Mouse (Mus musculus) adrenal gland, postnatal 4 days (tissue): Measurements from ENCODE around the gene Ascc2. TPM values are rescaled to one million over a fixed set of nuclear protein-coding genes. Genes with fewer than 3 reads are reported as not detected.
"Not testable (repeated sequence)": the region's sequence is repeated elsewhere in the genome, so short reads cannot be mapped to it uniquely, and the experiment has no call there.

Experiments
- DNase-seq, 2 experiments: peaks; one replicate each; pipeline ENCODE4 v3.0.0; 2021 to 2022; ENCODE audit warnings: low spot score in 2 of 2, mixed read lengths in 2 of 2
- total RNA-seq, 2 experiments: library from RNA; stranded (reverse); gene quantifications; 2 replicates each; pipeline ENCODE4 v1.2.3; 2021

Gene Ascc2
- total RNA-seq, 2 experiments from 2014 or later, result 37.9 to 40.1 TPM

DNA sequence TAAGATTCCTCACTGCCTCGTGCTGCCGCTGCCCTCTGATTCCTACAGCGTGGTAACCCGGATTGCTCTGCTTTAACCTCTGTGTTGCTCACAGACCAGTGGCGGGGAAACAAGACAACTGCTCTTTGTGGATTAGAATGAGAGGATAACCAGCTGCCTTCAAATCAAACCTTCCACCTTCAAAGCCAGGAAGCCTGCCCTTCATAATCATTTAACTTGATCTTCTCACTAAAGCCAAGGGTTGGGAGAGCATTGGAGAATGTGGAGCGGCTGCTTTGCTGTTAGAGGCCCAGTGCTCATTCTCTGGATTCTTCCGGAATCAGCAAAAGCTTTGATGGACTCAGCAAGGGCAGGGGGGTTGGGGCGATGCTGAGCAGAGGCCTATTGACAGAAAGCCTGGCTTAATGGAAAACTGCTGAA lies 7.7 kb upstream of the Ascc2 start:
- no peak for DNase-seq

DNA sequence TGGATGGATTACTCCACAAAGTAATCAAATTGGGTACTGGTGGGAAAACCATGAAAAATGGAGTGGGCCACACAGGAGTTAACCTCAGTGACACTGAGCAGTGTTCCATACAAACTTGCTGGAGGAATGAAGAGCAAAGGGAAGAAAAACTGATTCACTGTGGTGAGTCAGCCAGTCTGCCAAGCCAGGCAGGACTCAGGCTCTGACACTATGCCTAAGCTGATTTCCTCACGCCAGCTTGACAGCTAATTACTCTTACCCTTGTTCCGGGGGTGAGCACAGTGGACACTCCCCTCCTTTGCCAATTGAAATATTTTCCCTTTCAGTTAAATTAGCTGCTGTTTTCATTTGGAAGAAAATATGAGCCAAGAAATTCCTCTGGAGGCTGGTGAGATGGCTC lies 4.1 kb upstream of the Ascc2 start:
- no peak for DNase-seq

DNA sequence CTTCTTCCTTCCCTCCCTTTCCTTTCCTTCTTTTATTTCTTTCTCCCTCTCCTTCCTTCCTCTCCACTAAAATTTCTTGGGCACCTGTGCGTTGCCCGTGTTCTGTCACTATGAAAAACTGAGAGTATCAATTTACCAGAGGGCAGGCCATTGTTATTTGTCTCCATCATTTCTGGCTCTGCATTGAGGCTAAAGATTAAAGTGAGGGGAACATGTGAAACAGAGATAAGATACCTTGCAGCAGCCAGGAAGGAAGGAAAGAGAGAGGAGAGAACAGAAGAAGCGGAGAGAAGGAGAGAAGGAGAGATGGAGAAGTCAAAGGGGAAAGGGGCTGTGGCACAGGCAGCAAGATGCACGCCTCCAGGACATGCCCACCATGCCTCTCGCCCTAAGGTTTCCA lies 3.2 kb upstream of the Ascc2 start:
- DNase-seq, result no peak

DNA sequence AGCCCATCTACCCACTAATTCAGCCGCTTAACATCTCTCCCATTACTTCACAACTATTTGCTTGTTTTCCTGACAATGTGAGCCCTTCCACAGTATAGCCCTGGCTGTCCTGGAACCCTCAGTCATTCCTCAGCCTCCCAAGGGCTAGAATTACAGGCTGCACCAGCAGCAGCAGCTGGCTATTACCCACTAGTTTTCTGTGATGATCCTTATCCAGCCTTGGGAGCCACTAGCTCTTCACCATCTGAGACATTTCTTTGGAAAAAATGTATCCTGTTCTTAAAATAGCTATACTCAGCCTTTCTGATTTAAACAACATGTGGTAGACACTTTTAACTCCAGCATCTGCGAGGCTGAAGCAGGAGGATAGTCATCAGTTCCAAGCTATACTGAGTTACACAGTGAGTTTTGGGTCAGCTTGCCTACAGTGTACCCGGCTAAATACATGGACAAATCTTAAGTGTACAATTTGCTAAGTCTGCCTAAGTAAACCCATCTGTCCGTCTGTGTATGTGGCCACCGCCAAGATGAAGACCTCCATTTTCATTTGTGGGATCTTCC lies 685 bp upstream of the Ascc2 start:
- DNase-seq, result no peak

DNA sequence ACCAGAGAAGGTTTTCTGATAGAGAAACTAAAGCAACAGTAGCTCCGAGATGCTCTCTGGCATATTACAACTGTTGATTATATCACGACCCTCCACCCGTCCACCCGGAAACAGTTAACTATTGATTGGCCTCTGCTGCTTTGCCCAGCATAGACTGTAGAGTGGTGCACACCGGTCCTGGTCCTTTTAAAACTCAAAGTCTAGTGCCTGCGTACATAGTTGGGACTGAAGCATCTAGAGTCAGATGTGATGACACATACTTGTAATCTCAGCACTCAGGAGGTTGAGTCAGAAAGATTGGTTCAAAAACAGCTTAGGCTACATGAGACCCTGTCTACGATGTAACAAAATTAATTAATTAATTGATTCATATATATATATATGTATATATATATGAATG lies 714 bp downstream of the Ascc2 start:
- no peak for DNase-seq

DNA sequence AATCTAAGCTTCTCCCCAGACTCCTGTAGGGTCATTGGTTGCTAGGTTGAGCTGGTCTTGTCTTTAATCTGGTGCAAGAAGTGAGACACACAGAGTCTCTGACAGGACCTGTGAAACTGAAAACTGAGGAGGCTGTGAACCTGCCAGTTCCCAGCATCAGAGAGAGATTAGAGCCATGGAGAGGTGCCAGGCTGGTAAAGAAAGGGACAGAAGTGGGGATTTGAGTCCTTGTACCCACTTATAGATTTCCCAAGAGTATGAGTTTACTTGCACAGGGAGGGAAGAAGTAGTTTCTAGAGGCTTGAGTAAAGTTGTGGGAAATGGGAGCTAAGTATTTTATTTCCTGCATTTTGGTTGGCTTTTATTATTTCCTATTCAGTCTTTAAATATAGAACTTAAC lies 3.6 kb downstream of the Ascc2 start:
- DNase-seq, result no peak

DNA sequence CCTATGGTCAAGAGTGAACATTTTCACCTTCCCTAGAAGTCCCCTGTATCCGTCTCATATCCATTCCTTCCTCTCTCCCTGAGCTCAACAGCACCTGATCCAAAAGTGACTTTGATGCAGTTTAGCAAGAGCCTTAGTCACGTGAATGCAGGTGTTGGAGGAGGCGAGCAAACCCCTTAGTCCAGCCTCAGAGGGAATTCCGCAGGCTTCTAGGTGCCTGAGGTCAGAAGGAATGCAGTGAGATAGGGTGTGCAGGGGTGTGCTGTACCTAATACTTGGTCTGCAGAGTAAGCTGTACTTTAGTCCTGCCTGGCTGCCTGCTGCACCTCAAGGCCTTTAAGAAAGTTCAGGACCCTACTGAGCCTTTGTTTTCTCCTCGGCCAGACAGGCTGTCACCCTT lies 6.2 kb downstream of the Ascc2 start:
- no peak for DNase-seq

DNA sequence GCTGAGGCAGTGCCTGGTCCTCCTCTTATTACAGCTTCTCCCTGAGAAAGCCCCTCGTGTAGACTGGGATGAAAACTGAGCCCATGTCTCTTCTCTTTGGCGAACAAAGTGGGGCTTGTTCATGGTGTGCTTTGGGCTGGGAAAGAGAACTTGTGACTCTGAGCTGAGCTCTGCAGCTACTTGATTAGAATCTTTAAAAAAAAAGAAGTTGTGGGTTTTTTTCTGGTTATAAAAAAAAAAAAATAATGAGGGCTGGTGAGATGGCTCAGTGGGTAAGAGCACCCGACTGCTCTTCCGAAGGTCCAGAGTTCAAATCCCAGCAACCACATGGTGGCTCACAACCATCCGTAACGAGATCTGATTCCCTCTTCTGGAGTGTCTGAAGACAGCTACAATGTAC lies 7.6 kb downstream of the Ascc2 start:
- not testable (repeated sequence) for DNase-seq

DNA sequence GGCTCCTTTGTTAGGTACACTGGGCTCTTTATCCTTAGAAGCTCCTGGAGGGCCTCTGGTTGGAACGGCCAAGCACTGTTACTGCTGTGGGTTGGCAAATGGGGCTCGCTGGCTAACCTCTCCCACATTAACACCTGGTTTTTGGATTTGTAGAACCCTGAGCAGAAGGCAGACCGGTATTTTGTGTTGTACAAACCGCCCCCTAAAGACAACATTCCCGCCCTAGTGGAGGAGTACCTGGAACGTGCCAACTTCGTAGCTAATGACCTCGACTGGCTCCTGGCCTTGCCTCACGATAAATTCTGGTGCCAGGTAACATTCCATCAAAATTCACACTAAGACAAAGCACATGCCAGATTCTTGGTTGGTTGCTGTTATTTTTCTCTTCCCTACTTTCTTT lies 8.9 kb downstream of the Ascc2 start:
- no peak for DNase-seq

DNA sequence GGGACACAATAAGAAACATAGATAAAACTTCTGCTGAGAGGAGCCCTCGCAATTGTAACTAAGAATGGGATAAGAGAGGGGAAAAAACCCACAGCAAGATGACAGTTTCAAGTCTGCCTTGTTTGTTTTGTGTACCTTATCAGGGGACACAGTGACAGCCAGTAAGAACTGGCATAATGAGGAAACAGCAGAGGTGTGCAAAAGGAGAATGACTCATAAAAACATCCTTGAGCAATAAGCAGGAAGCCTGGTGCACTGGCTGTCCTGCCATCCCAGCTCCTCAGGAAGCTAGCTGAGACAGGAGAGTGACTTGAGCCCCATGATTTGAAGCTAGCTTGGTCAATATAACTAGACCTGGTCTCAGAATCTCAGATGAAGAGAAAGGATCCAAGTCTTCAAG lies 22.3 kb downstream of the Ascc2 start:
- no peak for DNase-seq

DNA sequence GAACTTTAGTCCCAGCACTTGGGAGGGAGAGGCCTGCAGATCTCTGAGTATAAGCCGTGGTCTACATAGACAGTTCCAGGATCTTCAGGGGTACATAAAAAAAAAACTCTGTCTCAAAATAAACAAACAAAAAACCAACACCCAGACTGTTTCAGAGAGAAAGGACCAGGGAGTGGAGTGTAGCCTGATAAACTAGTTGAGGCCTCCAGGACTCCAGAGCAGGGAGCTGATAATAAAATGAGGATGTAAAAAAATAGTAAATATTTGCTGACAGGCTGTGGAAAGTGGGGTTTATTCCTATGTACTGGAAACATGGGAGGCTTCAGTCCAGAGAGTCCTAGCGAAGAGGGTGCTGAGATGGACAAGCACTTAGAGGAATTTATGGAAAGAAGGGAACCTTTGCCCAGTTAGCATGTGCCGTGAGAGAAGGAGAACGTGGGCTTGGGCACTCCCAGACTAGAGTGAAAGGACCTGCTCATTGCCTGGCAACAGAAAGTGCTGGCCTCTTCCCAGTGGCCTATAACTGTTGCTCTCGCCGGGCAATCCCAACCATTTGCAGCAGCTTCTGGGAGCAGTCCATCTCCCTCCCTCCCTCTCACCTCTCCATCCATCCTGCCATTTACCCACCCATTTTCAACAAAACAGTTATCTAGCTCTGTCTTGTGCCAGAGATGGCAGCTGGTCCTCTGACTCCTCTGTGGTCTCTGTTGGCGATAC lies 22.9 kb downstream of the Ascc2 start:
- no peak for DNase-seq

DNA sequence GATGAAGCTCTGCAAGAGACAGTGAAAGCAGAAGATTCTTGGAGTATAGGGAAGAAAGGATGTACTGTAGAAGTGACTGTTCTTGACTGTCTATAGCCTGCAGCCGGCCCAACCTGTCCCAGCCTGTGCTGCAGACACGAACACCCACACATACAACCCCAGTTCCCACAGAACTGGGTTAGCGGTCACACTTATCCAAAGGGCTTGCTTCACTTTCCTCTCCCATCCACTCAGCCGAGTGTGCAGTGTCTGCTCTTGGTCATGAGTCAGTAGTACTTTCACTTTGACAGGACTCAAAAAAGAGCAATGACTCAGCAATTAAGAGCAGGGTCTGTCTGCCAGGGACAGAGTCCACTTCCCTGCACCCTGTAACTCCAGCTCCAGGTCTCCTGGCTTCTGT lies 23.8 kb downstream of the Ascc2 start:
- no peak for DNase-seq

DNA sequence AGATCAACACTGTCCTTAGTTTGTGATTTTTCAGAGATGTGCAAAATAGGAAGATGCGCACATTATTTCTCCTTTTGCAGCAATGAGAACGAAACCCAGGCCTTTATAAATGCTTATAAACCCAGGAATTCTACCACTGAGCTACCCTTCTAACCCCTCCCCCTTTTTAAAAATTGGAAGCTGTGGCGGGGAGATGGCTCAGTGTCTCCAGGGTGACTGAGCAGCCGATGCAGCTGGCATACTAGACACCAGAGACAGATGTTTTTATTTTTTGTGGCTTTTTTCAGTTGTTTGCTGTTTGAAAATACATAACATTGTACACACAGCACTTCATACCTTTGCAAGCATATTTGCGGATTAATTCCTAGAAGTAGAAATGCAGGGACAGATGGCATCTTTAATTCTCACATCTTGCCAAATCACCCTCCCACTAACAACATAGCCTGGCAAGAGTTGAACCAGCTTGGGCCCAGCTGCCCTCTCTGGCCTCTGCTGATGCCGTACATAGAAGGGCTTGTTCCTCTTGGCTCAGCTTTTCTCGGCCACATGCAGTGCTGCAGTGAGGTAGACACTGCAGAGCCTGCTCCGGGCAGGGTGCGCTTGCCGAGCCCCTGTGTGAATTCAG lies 24.4 kb downstream of the Ascc2 start:
- no peak for DNase-seq

DNA sequence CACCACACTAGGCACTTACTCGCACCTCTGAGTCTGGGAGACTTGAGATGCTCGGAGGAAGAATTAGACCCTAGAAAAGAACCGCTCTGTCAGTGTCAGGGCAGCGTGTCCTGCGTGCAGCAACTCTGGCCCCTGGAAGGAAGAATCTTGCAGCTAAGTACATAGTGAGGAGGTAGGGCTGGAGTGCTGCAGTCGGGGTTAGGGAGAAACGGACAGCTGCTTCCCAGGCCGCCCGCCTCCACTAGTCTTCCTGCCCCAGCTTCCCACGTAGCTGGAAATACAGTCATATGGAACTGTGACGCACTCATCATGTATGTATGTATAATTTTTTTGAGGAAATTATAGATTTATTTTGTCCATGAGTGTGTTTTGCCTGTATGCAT lies 24.9 kb downstream of the Ascc2 start:
- DNase-seq, result no peak

DNA sequence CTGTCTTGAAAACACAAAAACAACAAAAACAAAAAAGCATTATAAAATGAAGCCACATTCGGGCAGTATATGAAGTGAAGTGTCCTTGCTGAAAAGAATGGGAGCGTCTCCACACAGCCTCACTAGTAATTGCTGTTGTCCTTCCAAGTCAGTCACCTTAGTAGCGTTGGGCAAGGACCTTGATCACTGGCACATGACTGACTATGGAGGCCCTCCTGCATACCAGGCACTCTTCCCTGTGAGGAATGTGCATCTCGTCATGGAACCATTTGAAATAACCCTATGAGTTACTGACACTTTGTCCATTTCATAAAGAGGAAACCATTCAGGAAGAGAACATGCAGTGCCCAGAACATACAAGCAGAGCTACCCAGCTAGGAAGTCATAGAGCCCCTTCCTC lies 34.2 kb downstream of the Ascc2 start:
- no peak for DNase-seq

DNA sequence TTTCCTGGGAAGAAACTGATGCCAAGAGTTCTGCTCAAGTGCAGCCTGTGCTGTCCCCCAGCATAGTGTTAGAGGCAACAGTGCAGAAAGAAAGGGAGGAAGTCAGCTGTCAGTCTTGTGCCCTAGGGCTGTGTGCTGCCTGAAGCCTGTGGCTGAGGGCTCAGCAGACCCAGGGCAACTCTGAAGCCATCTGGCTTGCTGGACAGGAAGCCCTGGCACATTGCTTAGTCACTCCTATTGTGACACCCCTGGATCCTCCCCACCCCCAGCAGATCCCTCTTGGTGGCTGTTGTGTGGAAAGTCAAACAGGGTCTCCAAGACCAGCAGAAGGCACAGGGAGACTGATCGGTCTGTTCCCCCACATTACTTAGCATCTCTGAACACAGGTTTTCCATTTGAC lies 37.0 kb downstream of the Ascc2 start:
- DNase-seq, result no peak

DNA sequence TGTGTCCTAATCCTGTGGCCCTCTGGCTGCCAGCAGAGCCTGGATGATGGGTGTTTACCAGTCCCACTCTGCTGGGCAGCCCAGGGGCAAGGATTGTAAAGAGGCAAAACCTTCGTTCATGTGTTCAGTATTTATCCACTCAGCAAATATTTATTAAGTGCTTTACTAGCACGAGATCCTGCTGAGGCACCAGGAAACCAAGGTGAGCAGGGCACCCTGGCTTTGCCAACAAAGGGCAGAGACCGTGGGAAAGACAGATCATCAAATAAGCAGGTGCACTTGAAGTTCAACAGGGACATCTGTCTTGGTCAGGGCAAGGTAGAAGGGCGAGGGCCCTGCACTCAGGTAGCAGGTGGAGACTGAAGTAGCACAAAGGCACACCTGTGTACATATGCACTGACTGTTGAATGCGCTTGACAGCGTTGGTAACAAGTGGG lies 37.6 kb downstream of the Ascc2 start:
- no peak for DNase-seq

DNA sequence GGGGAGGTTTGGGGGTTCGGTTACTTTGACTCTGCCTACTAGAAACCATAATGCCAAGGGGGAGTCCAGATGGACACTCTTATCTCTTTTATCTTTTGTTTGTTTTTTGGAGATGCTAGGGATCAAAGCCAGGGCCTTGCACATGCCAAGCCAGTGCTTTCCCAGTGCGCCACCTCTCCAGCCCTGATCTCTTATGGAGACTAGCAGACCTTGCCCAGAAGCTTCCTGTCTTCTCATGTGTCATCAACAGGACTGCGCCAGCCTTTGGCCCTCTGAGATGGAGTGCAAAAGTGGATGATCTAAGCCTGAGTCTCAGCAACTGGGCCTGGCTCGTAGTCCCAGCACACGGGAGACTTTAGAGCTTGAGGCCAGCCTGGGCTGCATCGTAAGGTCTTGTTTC lies 38.1 kb downstream of the Ascc2 start:
- DNase-seq, result no peak

DNA sequence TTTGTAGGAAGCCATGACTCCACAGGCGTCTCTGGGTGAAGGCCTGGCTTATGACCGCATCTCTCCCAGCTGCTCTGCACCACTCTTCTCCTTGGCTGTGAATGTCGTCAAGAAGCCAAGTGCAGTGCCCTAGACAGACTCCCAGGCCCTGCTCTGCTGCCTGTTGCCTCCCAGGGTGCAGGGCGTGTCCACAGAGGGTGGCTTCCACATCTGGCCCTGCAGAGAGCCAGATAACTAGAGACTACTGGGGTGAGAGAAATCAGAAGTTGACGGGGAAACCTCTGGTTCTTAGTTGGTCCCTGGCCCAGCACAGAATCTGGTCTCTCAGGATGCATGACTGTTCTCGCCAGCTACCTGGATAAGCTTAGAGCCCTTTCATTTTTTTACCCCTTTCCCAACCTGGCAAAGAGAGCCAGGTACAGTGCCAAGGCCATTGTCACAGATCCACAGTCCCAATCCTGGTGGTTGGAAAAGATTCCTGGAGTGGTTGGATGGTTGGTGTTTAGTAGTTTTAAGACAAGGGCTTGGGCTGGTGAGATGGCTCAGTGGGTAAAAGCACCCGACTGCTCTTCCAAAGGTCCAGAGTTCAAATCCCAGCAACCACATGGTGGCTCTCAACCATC lies 39.8 kb downstream of the Ascc2 start:
- DNase-seq, result no peak

DNA sequence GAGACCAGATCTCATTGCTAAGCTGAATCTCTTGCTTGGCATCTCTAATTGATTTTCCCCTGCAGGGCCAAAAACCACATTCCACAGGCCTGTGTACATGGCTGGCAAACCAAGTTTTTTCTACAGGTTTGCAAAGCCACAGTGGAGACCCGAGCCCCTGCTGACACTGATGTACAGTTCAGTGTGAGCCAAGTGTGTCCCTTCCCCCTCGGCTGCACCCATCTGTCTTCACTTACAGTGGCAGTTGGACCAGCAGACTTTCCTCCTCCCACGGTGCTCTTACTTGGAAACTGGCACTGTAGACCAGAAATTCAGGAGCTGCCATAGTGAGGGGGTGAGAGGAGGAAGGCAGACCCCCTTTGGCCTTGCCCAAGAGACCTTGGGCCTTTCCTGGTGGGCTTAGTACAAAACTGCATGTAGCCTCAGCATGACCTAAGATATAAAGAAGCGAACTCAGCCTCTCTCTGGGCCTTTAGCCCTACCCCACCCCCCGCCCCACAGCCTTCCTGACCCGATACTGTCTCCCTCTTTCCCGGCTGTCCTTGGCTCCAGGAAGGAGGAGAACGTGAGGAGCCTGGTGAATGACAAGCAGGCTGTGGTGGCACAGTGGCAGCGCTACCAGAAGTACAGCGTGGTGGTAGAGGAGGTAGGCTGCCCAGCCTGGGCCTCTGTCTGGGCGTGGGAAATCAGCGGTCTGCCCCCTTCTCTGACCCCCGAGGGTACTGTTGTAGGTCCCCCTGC lies 41.3 kb downstream of the Ascc2 start:
- DNase-seq, result no peak

DNA sequence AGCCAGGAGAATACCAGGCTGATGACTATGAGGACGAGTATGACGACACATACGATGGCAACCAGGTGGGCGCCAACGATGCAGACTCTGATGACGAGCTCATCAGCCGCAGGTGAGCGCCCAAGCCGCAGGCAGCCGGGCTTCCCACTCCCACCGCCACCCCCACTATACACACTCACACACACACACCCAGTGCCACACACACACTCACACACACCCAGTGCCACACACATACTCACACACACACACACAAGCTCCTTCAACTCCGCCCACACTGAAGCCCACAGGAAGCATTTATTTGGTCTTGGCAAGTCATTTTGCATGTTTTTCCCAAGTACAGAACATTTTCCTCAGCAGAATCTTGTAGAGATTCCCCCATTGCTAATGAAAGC lies 41.9 kb downstream of the Ascc2 start:
- no peak for DNase-seq

DNA sequence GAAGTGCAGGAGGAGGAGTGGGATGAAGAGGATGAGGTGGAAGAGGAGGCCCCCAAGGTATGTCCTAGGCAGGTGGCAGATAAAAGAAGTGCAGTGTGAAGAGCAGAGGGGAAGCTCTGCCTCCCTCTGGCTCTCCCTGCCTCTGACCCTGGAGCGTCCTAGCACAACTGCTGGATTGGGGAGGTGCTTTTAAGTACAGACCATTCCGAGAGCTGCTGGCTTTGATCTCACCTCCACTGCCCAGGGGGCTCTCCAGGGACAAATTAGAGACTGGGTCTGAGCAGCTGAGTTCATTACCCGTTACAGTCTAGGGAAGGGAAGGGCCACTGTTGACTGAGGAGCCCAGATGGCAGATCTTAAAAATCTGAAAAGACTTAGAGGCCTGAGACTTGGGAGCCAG lies 42.6 kb downstream of the Ascc2 start:
- DNase-seq, result no peak
